Mouse (Mus musculus): ENCODE data around the gene Adamts17.

GRCm38 (mm10) chr7:67044121-67044817, 204.7 kb downstream of the Adamts17 start:
- no peak for TF ChIP-seq GATA1 (IDR thresholded peaks at IDR 0.05; ENCODE audit: borderline replicate concordance, low read length)
- TF ChIP-seq FLI1 (IDR thresholded peaks at IDR 0.05; ENCODE audit: low read length) = no peak

Data from megakaryocyte, embryonic 14.5 days (primary cell).